Mouse (Mus musculus) heart, postnatal 10 days (tissue): ENCODE results near the gene 6720489N17Rik. TPM values are rescaled to one million over a fixed set of nuclear protein-coding genes. Genes with fewer than 3 reads are reported as not detected.
A peak's percentile ranks its signal among the peaks of the same experiment; 100 is the strongest.
"Not testable (repeated sequence)": the region's sequence is repeated elsewhere in the genome, so short reads cannot be mapped to it uniquely, and the experiment has no call there.

Experiments
- DNase-seq, 2 experiments: peaks; one replicate each; pipeline ENCODE4 v3.0.0; 2021
- intact Hi-C: fragments of 180-260 bp; cut with DNase I; formaldehyde crosslinking; loops from one replicate; pipeline ENCODE4 v1.15.1; 2025
- microRNA-seq, 2 experiments: library from miRNA; unstranded; fragments of <30 nt; microRNA quantifications; one replicate each; pipeline ENCODE4 v1.2.0; 2022
- total RNA-seq, 2 experiments: library from RNA; stranded (reverse); gene quantifications; 2 replicates each; pipeline ENCODE4 v1.2.3; 2021

Gene 6720489N17Rik
- total RNA-seq: 1 to 10 TPM; 1.4 to 2.4 TPM

GRCm38 (mm10) chr13:62623577-62624276 lies at the start of gene 6720489N17Rik:
Gene 6720489N17Rik (minus strand): TSS chr13:62624182.
- intact Hi-C loops: loop anchor here (10.0 kb wide), 1 partner anchor 141 kb away; the partner anchor contains the start of gene Platr25
- peak; percentile 87 to 89 for DNase-seq

- DNase-seq: no peak
- intact Hi-C loops: no loop called here
Measured at GRCm38 (mm10) chr13:62653369-62653743, 29.4 kb upstream of the 6720489N17Rik start.

GRCm38 (mm10) chr13:62652681-62653368 lies 28.8 kb upstream of the 6720489N17Rik start:
- DNase-seq: peak; percentile 81 to 84
- intact Hi-C loops: not testable (repeated sequence)

DNA sequence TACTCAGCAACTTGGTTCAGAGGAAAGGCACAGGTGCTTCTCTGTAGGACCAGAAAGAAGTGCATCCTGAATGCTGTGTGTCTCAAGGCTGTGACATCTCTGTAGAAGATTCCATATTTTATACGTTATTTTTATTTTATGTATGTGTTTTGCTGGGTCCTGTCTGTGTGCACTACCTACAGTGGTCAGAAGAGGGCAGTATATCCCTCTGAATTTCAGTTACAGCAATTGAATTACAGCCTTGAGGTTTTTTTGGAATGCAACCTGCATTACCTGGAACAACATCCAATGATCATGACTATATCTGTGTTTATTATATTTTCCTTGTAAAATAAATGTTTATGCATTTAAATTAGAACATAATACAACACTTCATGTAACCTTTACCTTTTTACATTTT lies 3.1 kb upstream of the 6720489N17Rik start:
- peak; percentile 4 to 59 for DNase-seq
- intact Hi-C loops: loop anchor here (1.0 to 10.0 kb wide), 2 partner anchors 138 to 229 kb away; partner anchors contain the start of gene Platr25

DNA sequence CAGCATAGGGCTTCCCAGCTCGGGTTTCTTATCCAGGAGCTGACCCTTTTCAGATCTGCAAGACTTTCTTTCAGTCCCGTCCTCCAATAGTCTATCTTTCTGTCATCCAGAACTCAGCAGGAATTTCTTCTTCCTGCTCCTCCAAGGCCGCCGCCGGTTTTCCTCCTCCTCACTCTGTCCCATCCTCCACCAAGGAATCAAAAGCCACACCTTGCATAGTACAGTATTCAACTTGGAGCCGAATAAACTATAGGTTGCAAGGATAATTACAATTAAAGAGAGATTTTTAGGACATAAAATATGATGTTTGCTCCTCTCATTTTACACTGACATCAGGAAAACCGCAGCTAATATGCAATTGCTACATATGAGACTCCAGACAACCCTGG lies 289 bp upstream of the 6720489N17Rik start:
- intact Hi-C loops: loop anchor here (10.0 kb wide), 1 partner anchor 141 kb away; the partner anchor contains the start of gene Platr25

GRCm38 (mm10) chr13:62617449-62617848 lies 6.5 kb downstream of the 6720489N17Rik start:
- DNase-seq, intact Hi-C loops: not testable (repeated sequence)

More for the DNA sequence above, 289 bp upstream of the 6720489N17Rik start:
- DNase-seq: not testable (repeated sequence)

- DNase-seq, intact Hi-C loops: not testable (repeated sequence)
Measured at GRCm38 (mm10) chr13:62571099-62571498, 52.9 kb downstream of the 6720489N17Rik start, which contains the start of gene Zfp934. Gene Zfp934 (minus strand): TSS chr13:62571199.

DNA sequence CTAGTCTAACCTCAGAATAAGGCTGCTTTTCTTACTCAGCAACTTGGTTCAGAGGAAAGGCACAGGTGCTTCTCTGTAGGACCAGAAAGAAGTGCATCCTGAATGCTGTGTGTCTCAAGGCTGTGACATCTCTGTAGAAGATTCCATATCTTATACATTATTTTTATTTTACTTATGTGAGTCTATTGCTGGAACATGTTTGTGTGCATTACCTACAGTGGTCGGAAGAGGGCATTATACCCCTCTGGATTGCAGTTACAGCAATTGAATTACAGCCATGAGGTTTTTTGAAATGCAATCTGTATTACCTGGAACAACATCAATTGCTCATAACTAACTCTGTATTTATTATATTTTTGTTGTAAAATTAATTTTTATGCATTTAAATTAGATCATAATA lies 62.3 kb downstream of the 6720489N17Rik start:
- intact Hi-C loops: loop anchor here (10.0 kb wide), 1 partner anchor 293 kb away; the partner anchor contains the start of gene Fbp2

GRCm38 (mm10) chr13:62558189-62559110 lies 65.5 kb downstream of the 6720489N17Rik start, which contains the start of gene Zfp935:
Gene Zfp935 (minus strand): TSS chr13:62558511.
- intact Hi-C loops: not testable (repeated sequence)
- DNase-seq: peak; percentile 85

More for the DNA sequence above, 62.3 kb downstream of the 6720489N17Rik start:
- DNase-seq: peak; percentile 16 to 18

Small RNAs within 50 kb of the gene (microRNA-seq; reads per million reads assigned to microRNA genes)
- gene Gm24020: 0 reads per million in 2 experiments

Other genes with a start within 250 kb of the 6720489N17Rik start
- 1 to 10 TPM in 1 of 2 experiments, under 1 TPM in 1; 0.53 to 1.4 TPM for gene Gm3604, start 241.0 kb downstream of the 6720489N17Rik start, total RNA-seq
- gene Gm49359, start 157.3 kb downstream of the 6720489N17Rik start, total RNA-seq: 10 to 100 TPM in 1 of 2 experiments, 1 to 10 TPM in 1; 8.4 to 11.1 TPM
- gene Zfp935, start 65.7 kb downstream of the 6720489N17Rik start, total RNA-seq: under 1 TPM in 1 of 2 experiments, not detected in 1; 0.74 TPM
- gene Zfp934, start 53.0 kb downstream of the 6720489N17Rik start, total RNA-seq: 1 to 10 TPM; 5.8 to 6.6 TPM
- gene Platr25, start 136.5 kb upstream of the 6720489N17Rik start, total RNA-seq: 1 to 10 TPM; 4.4 to 5.4 TPM
- 1 to 10 TPM; 1.0 to 1.6 TPM for gene Gm5141, start 161.6 kb upstream of the 6720489N17Rik start, total RNA-seq
- 10 to 100 TPM; 33.8 to 39.5 TPM for gene Fbp2, start 234.2 kb upstream of the 6720489N17Rik start, total RNA-seq